Mouse (Mus musculus) small intestine, adult 2 months (tissue): ENCODE measurements around the gene Boc. TPM values are rescaled to one million over a fixed set of nuclear protein-coding genes. Genes with fewer than 3 reads are reported as not detected.

ENCODE experiments used
- H3K27ac ChIP-seq: fragments of 200-500 bp; 2 replicates; pipeline ENCODE4 v1.5.1; 2012; ENCODE audit warnings: low read depth, low read length, control low read depth, inconsistent platforms; ENCODE audit not compliant: insufficient read depth
- H3K27me3 ChIP-seq: fragments of 200-500 bp; 2 replicates; pipeline ENCODE4 v1.6.1; 2012; ENCODE audit warnings: mild to moderate bottlenecking, moderate library complexity, low read length, inconsistent platforms; ENCODE audit not compliant: control insufficient read depth, insufficient read depth
- H3K36me3 ChIP-seq: fragments of 200-500 bp; 2 replicates; pipeline ENCODE4 v1.6.1; 2012; ENCODE audit warnings: mild to moderate bottlenecking, low read length, control low read depth, inconsistent platforms; ENCODE audit not compliant: control insufficient read depth, insufficient read depth
- H3K4me1 ChIP-seq: fragments of 200-500 bp; 2 replicates; pipeline ENCODE4 v1.6.1; 2012; ENCODE audit warnings: low read length, inconsistent platforms, mixed read lengths; ENCODE audit not compliant: control insufficient read depth, insufficient read depth, insufficient read length
- H3K4me3 ChIP-seq: fragments of 200-500 bp; 2 replicates; pipeline ENCODE4 v1.5.1; 2012; ENCODE audit warnings: low read depth, mild to moderate bottlenecking, control low read depth, inconsistent platforms, low read length, moderate library complexity
- CTCF ChIP-seq: fragments of 200-500 bp; IDR thresholded peaks from 2 replicates; pipeline ENCODE4 v1.5.1; 2012; ENCODE audit warnings: low read depth, mild to moderate bottlenecking, control low read depth, inconsistent platforms, low read length, moderate library complexity, mixed read lengths; ENCODE audit not compliant: insufficient replicate concordance, insufficient read length; ENCODE audit errors: extremely low read depth
- POLR2A ChIP-seq: fragments of 200-500 bp; IDR thresholded peaks from 2 replicates; pipeline ENCODE4 v1.6.1; 2012; ENCODE audit warnings: low read depth, mild to moderate bottlenecking, control low read depth, inconsistent platforms, low read length, moderate library complexity
- WGBS: fragments of 180-500 bp; shearing (Covaris S2); methylation state at CpG from one replicate; pipeline ENCODE4 v1.1.7; 2018; 5-methylcytosine and 5-hydroxymethylcytosine counted together
- polyA plus RNA-seq: library from polyadenylated mRNA; depleted of rRNA; stranded (reverse); fragments of >200 nt; gene quantifications from 2 replicates; pipeline ENCODE4 v1.2.3, GENCODE M21; 2012

The Boc gene
- polyA plus RNA-seq, 1 experiment = 3.5 TPM

DNA sequence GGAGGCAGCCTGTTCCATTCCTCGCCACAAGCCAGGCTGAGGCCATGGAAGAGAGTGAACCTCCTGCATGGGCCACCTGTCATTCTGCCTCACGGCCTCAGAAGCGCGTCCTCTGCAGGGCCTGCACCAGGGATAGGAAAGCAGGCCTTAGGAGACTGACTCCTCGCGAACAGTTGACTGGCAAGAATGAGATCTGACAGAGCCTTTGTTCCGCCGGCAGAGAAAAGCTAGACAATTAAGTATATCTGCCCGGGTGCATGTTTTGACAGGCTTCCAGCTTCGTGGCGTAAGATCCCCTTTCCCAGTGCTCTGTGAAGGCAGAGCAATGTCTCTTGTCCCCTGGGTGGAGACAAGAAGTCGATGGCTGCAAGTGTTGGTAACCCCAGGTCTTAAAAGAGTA lies 32.0 kb downstream of the Boc start:
- Histone ChIP-seq H3K27me3 (no peaks in the 10 kb centered on the region), H3K4me1 (no peaks in the 10 kb centered on the region), H3K27ac (no peak overlapping the region), H3K4me3 (no peak overlapping the region), H3K36me3 (no peaks in the 10 kb centered on the region)
- 62% methylated on average over 12 of the region's 12 CpGs for WGBS
- TF ChIP-seq POLR2A (no peak), CTCF (no peak)

DNA sequence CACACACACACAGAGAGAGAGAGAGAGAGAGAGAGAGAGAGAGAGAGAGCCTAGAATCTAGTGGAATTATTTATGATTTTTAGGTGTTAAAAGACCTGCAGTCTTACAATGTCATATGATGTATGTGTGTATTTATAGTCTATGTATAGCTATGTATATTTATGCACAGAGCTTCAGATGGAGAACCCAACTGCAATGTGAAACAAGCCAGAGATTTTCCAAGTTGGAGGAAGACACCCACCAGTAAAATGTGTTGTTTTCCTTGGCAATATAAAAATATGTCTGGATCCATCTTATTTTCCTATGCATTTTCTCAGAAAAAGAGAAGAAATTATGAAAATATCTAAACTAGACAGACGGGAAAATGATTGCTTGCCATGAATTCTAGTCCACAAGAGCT lies 32.7 kb downstream of the Boc start:
- no peak for TF ChIP-seq CTCF
- no peak for TF ChIP-seq POLR2A
- Histone ChIP-seq H3K4me1 (no peaks in the 10 kb centered on the region), H3K36me3 (no peaks in the 10 kb centered on the region), H3K4me3 (no peak overlapping the region), H3K27me3 (no peaks in the 10 kb centered on the region), H3K27ac (no peak overlapping the region)
- WGBS = 98% methylated on average over 1 of the region's 1 CpGs

DNA sequence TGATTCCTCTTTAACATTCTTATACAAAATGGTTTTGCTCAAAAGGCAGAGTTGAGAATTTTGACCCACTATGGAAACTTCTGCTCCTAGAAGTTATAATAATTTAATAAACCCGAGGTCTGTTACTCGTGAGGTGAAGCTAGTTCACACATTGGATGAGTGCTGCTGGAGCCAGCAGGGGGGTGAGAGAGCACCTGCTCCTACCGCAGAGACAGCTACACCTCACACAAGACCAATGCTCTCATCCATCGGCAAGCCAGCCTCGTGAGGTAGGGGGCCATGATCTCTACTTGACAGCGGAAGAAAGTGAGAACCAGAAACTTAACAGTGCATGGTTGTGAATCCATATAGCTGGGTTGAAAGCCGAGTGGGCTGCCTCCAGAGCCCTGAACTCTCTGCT lies 35.1 kb downstream of the Boc start:
- TF ChIP-seq POLR2A = no peak
- TF ChIP-seq CTCF = no peak
- WGBS = 90% methylated on average over 7 of the region's 7 CpGs
- no peaks in the 10 kb centered on the region for H3K27me3 ChIP-seq
- H3K27ac ChIP-seq = no peak overlapping the region
- H3K4me3 ChIP-seq = no peak overlapping the region
- H3K4me1 ChIP-seq = no peaks in the 10 kb centered on the region
- no peaks in the 10 kb centered on the region for H3K36me3 ChIP-seq

DNA sequence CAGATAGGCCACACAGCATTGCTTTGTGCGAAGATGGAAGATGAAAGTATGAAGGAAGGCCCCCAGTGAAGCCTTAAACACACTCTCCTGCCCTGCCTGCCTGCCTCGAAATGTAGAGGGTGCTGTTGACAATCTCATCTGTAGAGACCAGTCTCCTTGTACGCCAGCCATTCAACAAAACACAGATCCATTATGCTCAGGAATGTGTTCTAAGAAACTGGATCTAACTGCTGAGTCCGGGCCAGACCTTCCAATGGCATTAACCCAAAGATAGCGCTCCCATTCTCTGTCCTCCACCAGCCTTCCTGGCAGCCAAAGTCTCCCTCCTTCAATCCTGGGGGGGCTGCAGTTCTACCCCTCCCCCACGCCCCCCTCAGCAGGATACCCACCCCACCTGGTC lies 42.2 kb downstream of the Boc start:
- Histone ChIP-seq H3K27me3 (no peaks in the 10 kb centered on the region), H3K36me3 (no peaks in the 10 kb centered on the region), H3K4me1 (peaks cover 4% of the 10 kb centered on the region; the same call in 1 of the 2 replicates), H3K4me3 (no peak overlapping the region), H3K27ac (no peak overlapping the region)
- TF ChIP-seq POLR2A (no peak), CTCF (no peak)
- WGBS = 84% methylated on average over 6 of the region's 6 CpGs

DNA sequence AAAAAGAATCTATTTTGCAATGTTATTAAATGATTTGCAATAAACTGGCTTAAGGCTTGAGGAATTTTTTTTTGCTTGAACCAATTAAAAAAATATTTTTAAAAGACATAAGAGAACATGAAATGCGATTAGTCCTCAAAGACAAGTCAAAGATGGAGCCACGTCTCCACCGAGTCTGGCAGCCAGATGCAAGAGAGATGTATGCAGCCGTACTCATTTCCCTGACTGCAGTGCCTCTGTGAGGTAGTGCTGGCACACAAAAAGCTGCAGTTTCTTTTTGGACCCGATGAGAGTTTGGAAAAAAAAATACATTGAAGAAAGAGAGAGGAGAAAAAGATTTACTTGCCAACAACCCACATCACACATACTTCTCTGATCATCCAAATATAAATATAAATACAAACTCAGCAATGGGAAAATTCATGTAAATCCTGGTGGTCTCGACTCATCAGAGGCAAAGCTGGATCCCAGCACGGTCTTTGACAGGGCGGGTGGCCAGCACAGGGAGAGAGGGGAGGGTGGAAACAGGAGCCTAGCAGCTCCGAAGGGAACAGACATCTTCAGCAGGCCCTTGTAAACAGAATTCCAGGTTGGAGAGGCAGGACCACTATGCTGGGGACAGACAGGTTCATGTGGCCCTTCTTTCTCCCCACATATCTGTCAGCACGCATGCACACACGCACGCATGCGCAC lies 48.0 kb downstream of the Boc start:
- TF ChIP-seq POLR2A (no peak), CTCF (no peak)
- Histone ChIP-seq H3K27ac (no peak overlapping the region), H3K36me3 (no peaks in the 10 kb centered on the region), H3K4me3 (no peak overlapping the region), H3K27me3 (no peaks in the 10 kb centered on the region), H3K4me1 (no peaks in the 10 kb centered on the region)
- 85% methylated on average over 13 of the region's 13 CpGs for WGBS

DNA sequence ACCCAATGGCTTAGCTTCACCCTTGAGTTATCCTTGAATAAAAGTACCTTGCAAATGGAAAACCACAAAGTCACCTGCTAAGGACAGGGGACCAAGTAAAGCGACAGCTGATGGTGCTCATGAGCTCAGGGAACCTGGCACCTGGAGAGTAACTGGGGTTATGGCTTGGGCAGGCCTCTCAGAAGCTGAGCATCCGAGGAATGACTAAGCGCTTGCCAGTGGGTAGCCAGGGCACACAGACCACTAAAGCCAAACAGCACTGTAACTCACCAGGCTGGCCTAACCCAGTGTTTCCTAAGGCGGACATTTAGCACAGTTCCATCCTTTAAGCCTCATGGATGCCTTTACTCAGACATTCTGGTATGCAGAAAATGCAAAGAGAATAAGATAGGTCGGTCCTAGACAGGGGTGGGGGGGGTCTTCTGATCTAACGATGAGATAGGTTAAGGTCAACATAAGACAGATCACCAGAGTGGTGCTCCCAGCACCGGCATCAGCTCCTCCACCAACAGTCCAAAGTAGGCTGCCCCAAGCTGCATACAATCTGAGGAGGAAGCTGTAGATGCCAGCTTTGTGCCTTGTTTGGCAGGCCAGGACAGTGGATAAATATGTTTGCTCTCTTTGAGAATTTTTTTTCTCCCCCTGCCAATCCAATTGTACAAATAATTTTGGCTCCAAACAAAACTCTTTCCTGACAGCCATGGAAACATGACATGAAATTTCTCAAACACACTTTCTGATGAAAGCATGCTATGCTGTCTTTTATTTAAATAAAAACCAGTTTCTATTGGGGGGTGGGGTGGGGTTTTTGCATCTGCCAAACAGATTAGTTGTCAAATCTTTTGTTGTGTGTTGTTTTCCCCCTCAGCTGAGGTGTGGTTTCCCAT lies 49.0 kb downstream of the Boc start:
- WGBS = 65% methylated on average over 7 of the region's 7 CpGs
- Histone ChIP-seq H3K27ac (no peak overlapping the region), H3K4me1 (no peaks in the 10 kb centered on the region), H3K27me3 (no peaks in the 10 kb centered on the region), H3K4me3 (no peak overlapping the region), H3K36me3 (no peaks in the 10 kb centered on the region)
- TF ChIP-seq POLR2A (no peak), CTCF (no peak)

DNA sequence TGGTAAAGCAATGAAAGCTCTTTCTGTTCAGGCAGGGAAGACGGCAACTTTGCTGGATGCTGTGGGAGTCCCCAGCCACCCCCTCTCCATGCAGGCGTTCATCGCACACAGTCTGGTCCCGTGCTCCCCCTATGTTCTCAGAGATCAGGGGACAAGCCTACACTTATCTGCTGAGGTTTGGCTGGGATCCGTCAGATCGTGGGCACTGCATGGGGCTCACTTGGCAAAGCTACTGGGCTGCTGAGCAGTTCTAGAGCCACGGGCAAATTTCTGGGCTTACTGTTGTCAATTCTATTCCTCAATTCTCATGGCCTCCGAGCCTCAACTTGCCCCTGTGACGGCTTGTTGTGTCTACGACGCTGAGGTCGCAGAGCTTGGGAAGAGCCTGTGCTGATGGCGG lies 49.9 kb downstream of the Boc start:
- WGBS = 94% methylated on average over 13 of the region's 13 CpGs

More for the DNA sequence above, 49.9 kb downstream of the Boc start:
- Histone ChIP-seq H3K4me1 (no peaks in the 10 kb centered on the region), H3K4me3 (no peak overlapping the region), H3K27me3 (no peaks in the 10 kb centered on the region), H3K27ac (no peak overlapping the region), H3K36me3 (no peaks in the 10 kb centered on the region)
- TF ChIP-seq CTCF = no peak
- no peak for TF ChIP-seq POLR2A
